Mouse (Mus musculus) stomach, postnatal 0 days (tissue): ENCODE measurements at regions not wholly inside any gene's neighbourhood (a gene's known extent, or its start where the extent isn't known, plus 50 kb on each side); places are given as distances from the start of the nearest gene placed in this dataset.
A peak's percentile ranks its signal among the peaks of the same experiment; 100 is the strongest.

ENCODE experiments used
- ATAC-seq: fragments of 200-750 bp; cut with Nextera tagmentation; 2 replicates; pipeline ENCODE4 v1.8.0; 2017; ENCODE audit not compliant: low FRiP score, low TSS enrichment
- DNase-seq: peaks from one replicate; pipeline ENCODE4 v3.0.0-alpha.2; 2016; ENCODE audit warnings: low spot score
- H3K27ac ChIP-seq: fragments of 300-500 bp; sonication (generic); replicated peaks from 2 replicates; pipeline ENCODE4 v1.5.1; 2014; ENCODE audit warnings: mild to moderate bottlenecking, control low read depth
- H3K27me3 ChIP-seq: fragments of 300-500 bp; sonication (generic); 2 replicates; pipeline ENCODE4 v1.6.1; 2014; ENCODE audit warnings: low read length; ENCODE audit not compliant: control insufficient read depth, insufficient read depth
- H3K36me3 ChIP-seq: fragments of 300-500 bp; sonication (generic); 2 replicates; pipeline ENCODE4 v1.6.1; 2014; ENCODE audit warnings: low read length, mixed read lengths; ENCODE audit not compliant: control insufficient read depth, insufficient read depth
- H3K4me1 ChIP-seq: fragments of 300-500 bp; sonication (generic); replicated peaks from 2 replicates; pipeline ENCODE4 v1.6.1; 2014; ENCODE audit warnings: antibody characterized with exemption; ENCODE audit not compliant: control insufficient read depth, insufficient read depth
- H3K4me2 ChIP-seq: fragments of 300-500 bp; sonication (generic); replicated peaks from 2 replicates; pipeline ENCODE4 v1.6.1; 2014; ENCODE audit warnings: low read depth, mild to moderate bottlenecking, control low read depth, moderate library complexity
- H3K4me3 ChIP-seq: fragments of 300-500 bp; sonication (generic); 2 replicates; pipeline ENCODE4 v1.5.1; 2014; ENCODE audit warnings: low read depth, low read length, control low read depth
- H3K9ac ChIP-seq: fragments of 300-500 bp; sonication (generic); 2 replicates; pipeline ENCODE4 v1.6.1; 2014; ENCODE audit warnings: mild to moderate bottlenecking, low read length, control low read depth, mixed read lengths
- H3K9me3 ChIP-seq: fragments of 300-500 bp; sonication (generic); 2 replicates; pipeline ENCODE4 v1.6.1; 2016; ENCODE audit warnings: low read length; ENCODE audit not compliant: control insufficient read depth
- CTCF ChIP-seq: IDR thresholded peaks from 2 replicates; pipeline ENCODE4 v1.5.1; 2016; ENCODE audit warnings: antibody characterized with exemption, low read depth, mild to moderate bottlenecking, moderate library complexity
- EP300 ChIP-seq: optimal IDR thresholded peaks from 2 replicates; pipeline ENCODE3; 2016; ENCODE audit warnings: antibody characterized with exemption
- WGBS: fragments of 180-500 bp; shearing (Covaris S2); extraction: QIAGEN DNeasy Blood & Tissue Kit; methylation state at CpG from one replicate; pipeline ENCODE4 v1.1.7; 2014; 5-methylcytosine and 5-hydroxymethylcytosine counted together

GRCm38 (mm10) chr10:99480573-99480972 lies 217.5 kb downstream of the Dusp6 start:
- no peaks in the 10 kb centered on the region for H3K27me3 ChIP-seq
- no peaks in the 10 kb centered on the region for H3K36me3 ChIP-seq
- H3K4me2 ChIP-seq = no peak overlapping the region
- TF ChIP-seq CTCF (no peak), EP300 (no peak)
- WGBS = 78% methylated on average over 4 of the region's 4 CpGs
- ATAC-seq (no peak), DNase-seq (no peak)
- H3K4me3 ChIP-seq = no peak overlapping the region
- H3K27ac ChIP-seq = no peak overlapping the region
- H3K9me3 ChIP-seq = no peaks in the 10 kb centered on the region
- H3K4me1 ChIP-seq = no peaks in the 10 kb centered on the region
- no peak overlapping the region for H3K9ac ChIP-seq

DNA sequence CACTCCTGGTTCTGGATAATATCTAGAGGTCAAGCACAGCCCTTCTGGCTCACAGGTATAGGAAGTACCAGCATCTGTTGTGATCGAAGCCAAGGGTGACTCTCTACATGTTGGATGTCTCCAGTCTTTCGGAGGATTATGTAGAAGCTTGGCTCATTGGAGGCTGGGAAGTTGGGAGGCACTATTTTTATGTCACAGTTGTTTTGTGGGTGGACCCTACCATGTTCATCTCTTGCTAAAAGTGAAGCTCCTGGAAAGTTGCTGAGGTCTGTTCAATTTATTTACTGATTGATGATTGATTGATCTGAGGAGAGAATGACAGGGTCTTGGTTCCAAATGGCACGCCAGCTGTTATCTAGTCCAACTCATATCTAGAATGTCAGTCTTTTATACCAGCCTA lies 219.0 kb downstream of the Dusp6 start:
- WGBS = 87% methylated on average over 3 of the region's 3 CpGs

GRCm38 (mm10) chr10:99488195-99489080 lies 225.4 kb downstream of the Dusp6 start:
- Histone ChIP-seq H3K9me3 (no peaks in the 10 kb centered on the region), H3K36me3 (no peaks in the 10 kb centered on the region), H3K4me1 (no peaks in the 10 kb centered on the region), H3K27ac (no peak overlapping the region), H3K27me3 (no peaks in the 10 kb centered on the region), H3K4me2 (no peak overlapping the region), H3K9ac (no peak overlapping the region), H3K4me3 (no peak overlapping the region)
- WGBS = 80% methylated on average over 16 of the region's 16 CpGs
- ATAC-seq = no peak
- TF ChIP-seq EP300 (no peak), CTCF (no peak)
- no peak for DNase-seq

More for the DNA sequence above, 219.0 kb downstream of the Dusp6 start:
- TF ChIP-seq EP300 = no peak
- Histone ChIP-seq H3K4me1 (no peaks in the 10 kb centered on the region), H3K36me3 (no peaks in the 10 kb centered on the region), H3K9me3 (no peaks in the 10 kb centered on the region), H3K27me3 (no peaks in the 10 kb centered on the region), H3K4me2 (no peak overlapping the region), H3K9ac (no peak overlapping the region), H3K27ac (no peak overlapping the region), H3K4me3 (no peak overlapping the region)
- DNase-seq (no peak), ATAC-seq (no peak)

DNA sequence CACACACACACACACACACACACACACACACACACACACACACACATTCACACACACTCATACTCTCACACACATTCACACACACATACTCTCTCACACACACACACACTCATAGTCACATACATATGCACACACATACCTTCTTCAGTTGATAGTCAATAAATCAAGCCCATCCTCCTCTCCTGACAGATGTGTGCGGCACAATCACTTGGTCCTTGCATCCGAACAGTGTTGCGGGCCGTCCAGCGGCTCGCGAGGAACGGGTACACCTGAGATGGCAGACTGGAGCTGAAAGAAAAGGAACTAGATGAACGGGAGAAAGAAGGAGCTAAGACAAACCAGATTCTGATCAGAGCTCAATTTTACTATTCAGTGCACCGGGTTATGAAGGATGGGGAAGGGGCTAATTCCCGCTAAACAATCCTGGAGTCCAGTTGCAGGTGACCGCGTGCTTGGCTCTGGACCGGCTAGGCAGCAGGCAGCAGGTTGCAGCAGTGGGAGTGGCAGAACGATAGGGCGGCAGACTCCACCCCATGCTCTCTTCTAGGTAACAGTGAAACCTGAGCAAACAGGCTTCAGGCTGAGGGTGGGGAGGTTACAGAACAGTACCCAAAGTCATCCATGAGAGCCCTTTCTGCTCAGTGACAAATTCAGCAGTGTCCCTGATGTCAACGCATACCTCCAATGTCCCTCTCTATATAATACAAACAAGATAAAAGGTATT lies 247.8 kb downstream of the Csl start:
- Histone ChIP-seq H3K27ac (no peak overlapping the region), H3K36me3 (no peaks in the 10 kb centered on the region), H3K9me3 (no peaks in the 10 kb centered on the region), H3K27me3 (no peaks in the 10 kb centered on the region), H3K4me1 (no peaks in the 10 kb centered on the region), H3K9ac (no peak overlapping the region), H3K4me3 (no peak overlapping the region), H3K4me2 (no peak overlapping the region)
- ATAC-seq = peak; percentile 66; the same call in 1 of the 2 replicates
- peak; percentile 72 for DNase-seq
- WGBS = 55% methylated on average over 17 of the region's 17 CpGs
- TF ChIP-seq CTCF = no peak

GRCm38 (mm10) chr10:99517944-99518343 lies 241.5 kb downstream of the Csl start:
- Histone ChIP-seq H3K4me3 (no peak overlapping the region), H3K4me1 (no peaks in the 10 kb centered on the region), H3K36me3 (no peaks in the 10 kb centered on the region), H3K27me3 (no peaks in the 10 kb centered on the region), H3K9me3 (no peaks in the 10 kb centered on the region), H3K9ac (no peak overlapping the region), H3K4me2 (no peak overlapping the region), H3K27ac (no peak overlapping the region)
- DNase-seq (no peak), ATAC-seq (no peak)
- WGBS = 82% methylated on average over 4 of the region's 4 CpGs
- TF ChIP-seq CTCF = no peak
- no peak for TF ChIP-seq EP300

DNA sequence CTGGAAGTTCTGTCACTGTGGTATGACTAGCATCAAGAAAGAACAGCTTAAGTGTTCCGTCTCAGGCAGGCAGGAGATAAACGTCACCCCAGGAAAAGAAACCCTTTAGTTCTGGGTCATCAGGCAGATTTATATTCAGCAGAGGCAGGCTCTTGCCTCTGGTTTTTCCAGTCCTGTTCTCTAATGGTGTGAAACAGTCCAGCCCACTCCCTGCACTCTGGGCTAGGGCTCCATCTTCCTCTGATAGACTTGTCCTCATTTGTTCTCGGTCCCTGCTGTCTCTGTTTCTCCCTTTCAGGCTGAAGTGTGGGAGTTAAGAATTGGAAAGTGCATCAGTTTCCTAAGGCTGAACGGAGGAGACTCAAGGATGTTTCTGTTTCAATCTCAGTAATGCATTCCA lies 240.0 kb downstream of the Csl start:
- H3K27me3 ChIP-seq = no peaks in the 10 kb centered on the region
- DNase-seq (no peak), ATAC-seq (no peak)
- H3K4me3 ChIP-seq = no peak overlapping the region
- no peaks in the 10 kb centered on the region for H3K9me3 ChIP-seq
- H3K9ac ChIP-seq = no peak overlapping the region
- H3K4me2 ChIP-seq = no peak overlapping the region
- H3K4me1 ChIP-seq = 0 out of 2 replicates have a peak, but pooled peaks cover 3% of the 10 kb centered on the region
- H3K36me3 ChIP-seq = no peaks in the 10 kb centered on the region
- no peak overlapping the region for H3K27ac ChIP-seq
- 39% methylated on average over 4 of the region's 4 CpGs for WGBS
- TF ChIP-seq EP300 = no peak
- TF ChIP-seq CTCF = no peak
